Mouse (Mus musculus) megakaryocyte, embryonic 14.5 days (primary cell): ENCODE data around the gene Ptpn21.

Experiments used
- FLI1 ChIP-seq: IDR thresholded peaks from 2 replicates; pipeline ENCODE4 v1.6.1; 2012; ENCODE audit warnings: low read length, inconsistent platforms, mixed read lengths
- GATA1 ChIP-seq: IDR thresholded peaks from 3 replicates; pipeline ENCODE4 v1.6.1; 2012; ENCODE audit warnings: mixed read lengths, low read length, inconsistent platforms, borderline replicate concordance

DNA sequence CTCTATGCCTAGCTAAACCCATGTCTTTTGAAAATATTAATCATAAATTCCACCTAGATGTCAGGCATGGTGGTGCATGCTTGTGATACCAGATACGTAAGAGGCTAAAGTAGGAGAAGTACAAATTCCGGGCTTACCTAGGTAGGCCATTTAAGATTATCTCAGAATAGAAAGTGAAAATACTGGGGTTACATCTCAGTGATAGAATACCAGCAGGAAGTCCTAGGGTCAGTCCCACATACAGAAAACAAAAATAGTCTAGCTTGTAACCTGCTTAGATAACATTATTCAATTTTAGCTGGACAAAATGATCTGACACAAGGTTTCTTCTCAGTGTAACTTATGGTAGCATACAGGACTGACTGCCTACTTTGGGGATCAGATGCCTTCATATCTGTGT lies 29.0 kb upstream of the Ptpn21 start:
- TF ChIP-seq GATA1, result no peak
- no peak for TF ChIP-seq FLI1
